Mouse (Mus musculus) skeletal muscle tissue, adult 2 months (tissue): ENCODE results near the gene Gm21973.

ENCODE experiments used
- DNase-seq: peaks from one replicate; pipeline ENCODE4 v3.0.0-alpha.2; 2012; ENCODE audit warnings: low read depth, low spot score

Gene Gm21973

DNA sequence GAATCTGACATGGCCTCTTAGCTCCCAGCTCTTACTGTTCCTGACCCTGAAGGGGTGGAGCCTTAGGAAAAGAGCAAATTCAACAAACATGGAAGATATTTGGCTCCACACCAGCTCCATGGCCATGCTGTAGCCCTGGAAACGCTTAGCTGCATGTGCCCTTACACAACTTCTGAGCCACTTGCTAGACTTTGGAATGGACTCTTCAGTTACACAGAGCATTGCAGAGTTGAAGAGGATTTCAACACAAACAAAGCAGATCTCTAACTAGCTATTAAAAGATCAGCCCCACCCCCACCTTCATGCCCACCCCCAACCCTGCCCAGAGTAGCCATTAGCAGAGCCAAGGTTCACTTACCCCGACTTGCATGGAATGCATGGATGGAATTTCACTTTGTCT lies 74.6 kb downstream of the Gm21973 start:
- no peak for DNase-seq

DNA sequence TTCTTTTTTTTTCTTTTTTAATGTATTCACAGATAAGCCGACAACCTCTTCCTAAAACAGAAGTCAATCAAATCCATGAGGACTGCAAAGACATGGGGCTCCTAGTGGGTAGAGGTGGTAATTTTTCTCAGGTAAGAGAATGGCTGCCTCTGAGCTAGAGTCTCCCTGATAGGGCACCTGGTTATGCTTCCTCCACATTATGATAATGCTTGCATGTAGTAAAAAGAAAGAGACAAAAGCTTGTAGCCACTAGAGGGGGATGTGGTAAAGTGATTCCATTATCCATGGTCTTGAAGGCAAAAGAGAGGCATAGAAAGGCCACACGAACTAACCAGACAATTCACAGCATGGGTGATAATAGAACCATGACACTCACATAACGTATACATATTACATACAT lies 75.2 kb downstream of the Gm21973 start:
- no peak for DNase-seq

DNA sequence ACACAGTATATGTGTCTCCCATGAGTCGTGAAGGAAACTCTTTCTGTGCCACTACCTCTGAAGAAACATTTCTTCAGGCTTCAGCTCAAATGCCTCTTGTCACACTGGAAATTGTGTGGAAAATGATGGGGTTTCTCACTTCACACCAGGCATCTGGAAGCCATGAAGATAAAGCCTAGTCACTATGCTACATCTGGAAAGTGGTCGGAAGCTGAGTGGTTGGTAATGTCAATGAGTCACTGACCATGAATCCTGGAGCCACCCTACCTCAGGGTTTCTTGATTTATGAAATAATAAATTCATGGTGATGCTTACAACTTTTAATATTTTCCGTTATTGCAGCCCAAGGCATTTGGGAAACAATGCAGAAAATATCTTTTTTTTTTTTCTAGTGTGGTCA lies 84.7 kb downstream of the Gm21973 start:
- no peak for DNase-seq

DNA sequence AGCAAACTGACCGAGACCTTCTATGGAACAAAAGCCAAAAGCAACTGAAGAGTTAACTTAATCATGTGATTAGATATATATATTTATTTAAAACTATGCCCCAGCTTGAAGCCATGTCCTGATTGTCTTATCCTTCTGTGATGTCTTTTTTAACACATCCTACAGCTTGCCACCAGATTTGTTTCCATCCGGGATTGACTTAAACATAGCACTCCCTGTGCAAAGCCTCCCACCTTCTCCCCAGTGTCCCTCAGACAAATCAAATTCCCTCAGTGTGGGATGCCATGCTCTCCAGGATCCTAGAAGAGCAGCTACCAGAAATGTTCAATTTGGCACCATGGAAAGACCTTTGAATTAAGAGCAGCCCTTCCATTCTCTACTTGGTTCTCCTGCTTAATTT lies 85.7 kb downstream of the Gm21973 start:
- DNase-seq, result no peak

- no peak for DNase-seq
Observed at GRCm38 (mm10) chr15:10413656-10414055, 88.5 kb downstream of the Gm21973 start.

DNA sequence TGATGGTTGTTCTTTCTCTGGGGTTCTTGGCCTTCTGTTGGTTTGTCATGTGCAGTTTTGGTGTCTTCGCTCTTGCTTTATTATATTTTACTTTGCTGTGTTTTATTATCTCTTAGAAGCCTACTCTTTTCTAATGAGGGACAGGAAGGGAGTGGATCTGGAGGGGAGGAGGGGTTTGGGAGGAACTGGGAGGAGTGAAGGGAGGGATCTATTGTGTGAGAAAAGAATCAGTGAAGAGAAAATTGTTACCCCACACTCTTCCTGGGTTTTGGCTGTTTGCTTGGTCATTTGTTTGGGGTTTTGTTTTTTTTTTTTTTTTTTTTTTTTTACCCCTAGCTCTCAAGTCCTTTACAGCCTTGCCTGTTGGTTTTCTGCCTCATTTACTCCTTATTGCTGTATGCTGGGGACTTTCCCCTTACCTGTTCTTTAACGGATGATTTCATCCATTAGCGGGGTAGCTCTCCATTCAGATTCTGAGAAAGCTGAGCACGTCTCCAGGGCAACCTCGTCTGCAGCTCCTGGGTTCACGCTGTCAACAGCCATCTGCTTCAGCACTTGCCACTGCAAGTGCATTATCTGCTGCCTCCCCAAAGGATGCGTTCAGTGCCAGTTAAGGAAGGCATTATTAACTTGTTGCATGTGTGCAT lies 96.1 kb downstream of the Gm21973 start:
- DNase-seq, result no peak

GRCm38 (mm10) chr15:10421785-10422144 lies 96.6 kb downstream of the Gm21973 start:
- DNase-seq, result no peak
